Mouse (Mus musculus) embryonic fibroblast, embryonic 13.5 days (primary cell): ENCODE results near the gene Etfb.

Source experiments
- CTCF ChIP-seq: IDR thresholded peaks from 2 replicates; pipeline ENCODE4 v1.5.1; 2011; ENCODE audit warnings: mild to moderate bottlenecking, control low read depth, low read length, moderate library complexity, borderline replicate concordance; ENCODE audit not compliant: insufficient read depth
- POLR2A ChIP-seq: IDR thresholded peaks from 2 replicates; pipeline ENCODE4 v1.6.1; 2011; ENCODE audit warnings: low read depth, mild to moderate bottlenecking, control low read depth, low read length, moderate library complexity

DNA sequence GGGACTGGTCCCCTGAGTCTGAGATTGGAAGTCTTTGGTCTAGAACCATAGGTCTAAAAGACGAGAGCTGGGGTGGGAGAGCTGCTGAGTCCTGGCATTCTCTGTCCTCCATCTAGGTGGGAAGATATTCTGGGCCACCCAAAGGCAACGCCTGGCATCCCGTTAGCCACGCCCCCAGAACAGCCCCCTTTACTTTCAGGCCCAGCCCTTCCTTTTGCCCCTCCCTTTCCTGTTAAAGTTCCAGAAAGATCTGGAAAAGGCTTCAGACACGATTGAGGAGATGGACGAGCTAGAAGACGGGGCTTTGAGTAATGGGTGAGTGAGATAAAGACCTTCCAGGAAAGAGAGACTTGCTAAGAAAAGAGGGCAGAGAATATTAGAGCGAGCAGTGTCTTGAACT, 16.5 kb upstream of the Etfb start, which contains the start of gene Lim2:
- TF ChIP-seq POLR2A: no peak
- TF ChIP-seq CTCF: no peak
